Mouse (Mus musculus) adrenal gland, postnatal 14 days (tissue): ENCODE data around the gene Taldo1. TPM values are rescaled to one million over a fixed set of nuclear protein-coding genes. Genes with fewer than 3 reads are reported as not detected.

Experiments
- DNase-seq: peaks from one replicate; pipeline ENCODE4 v3.0.0; 2021; ENCODE audit warnings: mixed read lengths
- total RNA-seq: library from RNA; stranded (reverse); gene quantifications from 2 replicates; pipeline ENCODE4 v1.2.3, GENCODE M21; 2021

Taldo1 gene
- total RNA-seq, 1 experiment from 2014 or later, result 481 TPM

DNA sequence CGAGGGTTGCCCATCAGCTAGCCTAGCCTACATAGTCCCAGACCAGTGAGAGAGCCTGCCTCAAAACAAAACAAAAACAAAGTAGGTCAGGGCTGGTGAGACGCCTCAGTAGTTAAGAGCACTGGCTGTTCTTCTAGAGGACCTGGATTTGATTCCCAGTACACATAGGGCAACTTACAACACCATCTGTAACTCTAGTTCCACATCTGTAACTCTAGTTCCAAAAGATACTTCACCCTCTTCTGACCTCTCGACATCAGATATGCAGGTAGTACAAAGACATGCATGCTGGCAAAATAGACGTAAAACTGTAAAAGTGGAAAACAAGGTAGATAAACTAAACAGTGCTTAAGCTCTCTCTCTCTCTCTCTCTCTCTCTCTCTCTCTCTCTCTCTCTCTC is 31.8 kb downstream of the Taldo1 start:
- no peak for DNase-seq

DNA sequence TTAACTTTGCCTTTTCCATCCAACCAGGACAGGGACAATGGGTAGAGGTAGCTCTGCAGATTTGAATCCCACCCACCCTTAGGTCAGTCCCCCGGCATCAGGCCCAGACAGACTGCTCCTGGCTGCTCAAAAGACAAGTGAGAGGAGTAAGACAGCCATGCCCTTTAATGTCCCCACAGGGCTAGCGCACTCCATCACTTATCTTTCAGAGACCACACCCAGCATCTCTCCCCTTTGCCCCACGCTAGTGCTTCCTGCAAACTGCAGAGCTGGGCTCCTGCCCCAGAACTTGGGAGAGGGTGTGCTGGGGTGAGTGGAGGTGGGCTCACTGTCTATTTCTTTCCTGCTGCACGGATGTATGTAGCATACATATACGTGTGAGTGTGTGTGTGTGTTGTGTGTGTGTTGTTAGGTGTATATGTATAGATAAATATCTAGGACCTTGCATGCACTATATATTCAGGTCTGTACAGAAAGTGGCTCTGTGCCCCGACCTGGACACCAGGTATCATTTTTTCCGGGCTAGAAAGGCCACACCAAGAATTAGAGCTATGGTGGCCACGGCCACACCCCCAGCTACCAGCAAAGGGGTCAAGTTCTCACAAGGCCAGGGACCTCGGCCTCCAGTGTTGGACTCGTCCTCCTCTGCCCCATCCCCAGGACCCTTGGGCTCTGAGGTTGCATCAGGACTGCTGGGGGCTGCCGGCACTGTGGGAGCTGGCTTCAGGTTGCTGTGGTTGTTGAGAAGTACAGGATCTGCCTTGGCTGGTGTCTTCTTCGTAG is 35.1 kb downstream of the Taldo1 start:
- DNase-seq, result no peak

DNA sequence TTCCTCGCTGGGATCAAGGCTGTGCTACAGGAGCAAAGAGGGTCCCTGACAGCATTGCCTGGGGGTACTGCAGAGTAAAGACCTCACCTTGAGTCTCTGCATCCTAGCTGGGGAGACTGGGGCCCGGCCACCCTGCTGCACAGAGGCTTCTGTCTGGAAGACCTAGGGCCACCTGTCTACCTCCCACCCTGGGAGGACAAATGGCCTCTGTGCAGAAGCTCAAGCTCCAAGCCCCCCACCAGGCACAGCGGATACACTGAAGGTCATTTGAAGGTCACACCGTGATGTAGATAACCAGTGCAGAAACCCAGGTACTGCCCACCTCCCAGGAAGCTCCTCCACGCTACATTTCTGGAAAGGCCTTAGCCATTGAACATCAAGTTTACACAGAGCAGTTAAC is 36.7 kb downstream of the Taldo1 start:
- DNase-seq, result no peak

DNA sequence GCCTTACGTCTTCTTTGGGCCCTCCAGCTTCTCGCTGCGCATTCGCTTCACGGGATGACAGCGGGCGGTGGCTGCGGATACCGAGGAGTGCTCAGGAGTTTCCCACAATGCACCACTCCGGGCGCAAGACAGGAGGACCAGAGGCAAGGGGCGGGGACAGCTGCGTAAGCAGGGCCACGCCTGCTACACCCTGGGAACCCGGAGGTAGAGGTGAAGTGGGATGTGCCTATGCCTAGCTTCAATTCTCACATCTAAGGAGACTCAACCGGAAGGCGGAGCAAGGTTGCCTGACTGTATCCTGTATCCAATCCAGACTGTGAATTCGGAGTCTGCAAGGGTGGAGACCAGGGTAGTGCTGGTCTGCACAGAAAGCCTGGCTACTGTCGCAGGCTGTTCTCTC is 37.3 kb downstream of the Taldo1 start, which contains the start of gene Cend1:
TSS of gene Cend1 (minus strand) at position 182 of the 400 bp plus-strand sequence.
- DNase-seq, result peak; percentile 66

DNA sequence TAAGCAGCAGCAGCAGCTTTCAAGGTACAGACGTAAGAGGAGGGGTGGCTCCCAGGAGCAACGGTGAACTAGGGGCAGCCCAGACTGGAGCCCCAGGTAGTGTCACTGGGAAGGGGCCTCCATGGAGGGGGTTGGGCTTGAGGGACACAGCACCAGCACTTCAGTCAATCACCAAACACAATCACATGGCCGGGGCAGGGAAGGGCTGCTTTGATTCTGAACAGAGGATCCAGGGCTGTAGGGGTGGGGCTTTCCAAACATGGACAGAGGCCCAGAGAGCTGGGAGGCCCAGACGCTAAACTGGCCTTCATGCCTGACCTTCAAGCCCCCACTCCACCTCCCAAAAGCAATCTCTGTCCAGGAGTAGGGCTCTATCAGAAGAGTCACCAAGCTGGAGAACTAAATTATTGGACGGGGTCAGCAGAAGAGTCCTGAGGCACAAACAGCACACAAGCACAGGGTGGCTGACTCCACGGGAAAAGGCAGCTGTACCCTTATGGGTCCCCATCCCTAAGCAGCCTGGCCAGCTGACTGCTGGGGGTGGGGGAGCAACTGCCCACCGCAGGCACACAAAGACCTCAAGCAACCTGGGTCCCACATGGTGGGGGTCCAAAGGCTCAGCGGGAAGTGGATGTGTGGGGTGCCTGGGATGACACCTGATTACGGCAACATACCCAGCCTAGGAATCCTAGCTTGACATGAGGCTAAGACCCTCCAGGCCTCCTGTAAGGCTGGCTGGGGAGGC is 38.0 kb downstream of the Taldo1 start:
- peak; percentile 69 for DNase-seq

DNA sequence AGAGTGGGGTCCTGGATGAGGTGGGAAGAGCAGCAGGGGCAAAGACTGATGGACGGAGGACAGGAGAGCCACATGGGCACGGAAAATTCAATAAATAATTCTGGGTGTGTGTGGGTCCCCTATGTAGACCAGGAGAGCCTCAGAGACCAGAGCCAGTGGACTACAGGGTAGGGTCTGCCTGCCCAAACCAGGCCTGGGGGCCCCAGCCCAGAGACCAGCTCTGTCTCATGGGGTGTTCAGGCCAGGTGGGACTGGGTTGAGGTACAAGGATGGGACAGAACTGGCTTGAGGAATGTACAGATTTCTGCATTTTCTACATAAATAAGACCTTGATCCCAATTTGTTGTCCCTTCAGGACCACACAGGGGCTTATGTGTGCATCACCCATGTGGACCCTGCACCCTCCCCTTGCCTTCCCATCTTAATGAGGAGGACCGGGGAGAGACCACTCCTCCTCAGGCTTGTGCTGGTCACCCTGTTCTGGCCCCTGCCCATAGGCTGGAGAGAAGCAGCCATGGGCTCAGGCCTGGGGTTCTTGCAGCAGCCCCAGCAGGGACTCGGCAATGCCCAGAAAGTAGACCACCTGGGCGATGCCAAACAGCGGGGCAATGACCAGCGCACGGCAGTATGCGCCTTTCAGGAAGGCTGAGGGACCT is 38.7 kb downstream of the Taldo1 start:
- DNase-seq, result no peak

DNA sequence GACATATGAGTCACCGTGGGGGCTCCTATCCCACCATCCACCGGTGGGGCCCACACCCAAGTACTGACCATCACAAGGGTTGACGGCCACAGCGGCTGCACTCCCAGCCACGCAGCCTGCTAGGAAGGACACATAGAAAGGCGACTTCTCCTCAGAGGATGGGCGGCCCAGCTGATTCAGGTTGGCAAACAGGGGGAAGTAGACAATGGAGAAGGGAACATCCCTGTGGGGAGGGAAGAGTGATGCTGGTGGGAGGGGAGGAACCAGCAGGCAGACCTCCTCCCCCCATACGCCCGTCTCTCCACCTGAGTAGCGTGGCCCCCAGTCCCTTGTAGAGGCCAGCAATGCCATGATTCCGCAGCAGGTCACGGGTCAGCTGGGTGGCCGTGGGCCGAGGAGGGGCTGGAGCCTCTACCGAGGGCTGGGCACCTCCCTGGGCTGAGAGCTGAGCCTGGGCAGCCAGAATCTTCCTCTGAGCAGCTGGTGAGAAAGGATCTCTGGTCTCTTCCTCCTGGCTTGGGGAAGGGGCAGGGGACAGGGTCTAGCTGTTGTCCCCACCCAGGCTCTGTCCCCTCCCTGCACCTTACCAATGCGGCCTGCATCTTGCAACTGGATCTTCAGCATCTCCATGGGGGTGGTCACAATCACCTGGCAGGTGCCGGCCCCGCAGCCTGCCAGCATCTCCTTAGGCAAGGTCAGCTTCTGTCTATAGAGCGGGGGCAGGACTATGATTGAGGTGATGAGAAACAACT is 39.6 kb downstream of the Taldo1 start:
- DNase-seq, result no peak

DNA sequence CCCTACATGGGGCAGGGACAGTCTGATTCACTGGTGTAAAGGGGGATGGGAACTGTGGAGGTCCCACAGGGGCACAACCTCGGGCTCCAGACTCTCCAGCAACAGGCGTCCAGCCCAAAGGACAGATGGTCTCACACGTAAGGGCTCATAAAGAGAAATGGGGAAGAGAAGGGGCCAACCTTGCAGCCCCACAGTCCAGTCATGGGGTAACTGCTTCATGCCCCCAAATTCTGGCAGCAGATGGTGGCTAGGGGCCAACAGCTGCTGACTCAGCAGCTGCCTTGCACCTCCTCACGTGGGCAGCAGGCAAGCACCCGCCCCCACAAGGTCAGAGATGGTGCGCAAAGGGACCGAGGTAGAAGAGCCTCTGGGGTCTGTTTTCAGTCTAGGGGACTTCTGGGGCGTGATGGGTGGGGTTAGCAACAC is 40.2 kb downstream of the Taldo1 start:
- DNase-seq, result peak; percentile 90

DNA sequence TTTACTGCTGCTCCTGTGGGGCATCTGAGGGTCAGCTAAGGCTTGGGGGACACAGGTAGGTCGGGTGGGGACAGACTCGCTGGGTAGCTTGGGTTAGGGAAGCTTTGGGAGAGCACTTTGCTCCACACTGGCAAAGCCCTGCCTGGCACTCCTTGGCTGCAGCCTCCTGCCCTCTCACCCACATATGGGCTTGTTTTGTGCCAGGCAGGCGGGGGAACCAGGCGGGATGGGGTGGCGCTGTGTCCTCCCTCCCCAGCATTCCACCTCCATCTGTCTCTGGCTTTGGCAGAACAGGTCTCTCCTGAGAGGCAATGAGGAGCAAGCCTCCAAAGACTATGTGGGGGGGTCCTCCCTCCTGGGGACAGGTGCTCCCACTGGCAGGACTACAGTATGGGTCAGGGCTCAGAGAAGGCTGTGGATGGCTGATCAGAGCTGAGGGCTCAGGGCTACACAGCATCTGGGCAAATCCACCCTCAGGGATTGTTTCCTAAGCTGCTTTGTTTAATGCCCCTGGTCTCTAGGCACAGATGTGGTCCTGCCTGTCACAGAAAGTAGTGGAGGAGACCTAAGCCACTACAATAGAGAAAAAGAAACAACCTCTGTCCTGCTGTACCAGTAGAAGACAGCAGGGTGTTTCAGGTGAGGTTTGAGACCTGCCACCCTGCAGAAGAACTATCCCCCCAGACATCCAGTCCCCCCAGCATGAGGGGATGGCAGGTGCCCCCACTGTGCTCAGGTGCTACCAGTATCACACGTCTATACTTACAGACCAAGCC is 40.9 kb downstream of the Taldo1 start:
- DNase-seq, result peak; percentile 82

DNA sequence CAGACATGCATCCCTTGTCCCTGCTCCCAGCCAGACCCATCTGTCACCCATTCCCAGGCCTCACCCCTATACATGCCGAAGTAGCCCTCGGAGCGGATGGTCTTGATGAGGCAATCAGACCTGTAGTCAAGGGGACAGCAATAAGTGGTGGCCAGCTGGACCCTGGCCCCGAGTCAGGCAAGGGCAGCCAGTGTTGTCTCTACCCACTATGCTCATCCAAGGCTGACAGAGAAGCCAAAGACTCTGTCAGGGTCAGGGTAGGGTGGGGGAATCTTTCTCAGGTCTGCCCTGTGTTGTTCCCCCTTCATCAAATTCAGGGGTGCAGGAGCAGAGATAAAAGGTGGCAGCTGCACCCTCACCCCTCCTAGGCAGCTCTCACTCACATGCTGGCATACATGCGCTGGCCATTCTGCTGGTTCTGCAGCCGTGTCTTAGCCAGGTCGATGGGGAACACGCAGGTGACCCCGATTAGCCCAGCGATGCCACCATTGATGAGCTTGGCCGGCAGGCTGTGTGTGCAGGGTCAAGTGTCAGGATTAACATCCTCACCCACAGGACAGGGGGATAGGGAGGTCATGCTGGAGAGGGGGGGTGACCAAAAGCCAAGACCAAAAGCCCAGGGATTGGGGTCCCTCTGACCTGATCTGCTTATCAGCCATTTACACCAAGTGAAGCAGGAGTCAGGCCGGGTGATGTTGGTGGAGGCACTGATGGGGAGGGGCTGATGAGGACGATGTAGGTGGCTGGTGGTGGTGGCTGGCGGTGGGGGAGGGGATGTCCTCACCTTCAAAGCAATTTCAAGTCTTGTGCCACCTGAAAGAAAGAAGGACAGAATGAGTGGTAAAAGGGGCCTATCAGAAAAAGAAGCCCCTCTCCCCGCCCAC is 41.8 kb downstream of the Taldo1 start:
- no peak for DNase-seq

DNA sequence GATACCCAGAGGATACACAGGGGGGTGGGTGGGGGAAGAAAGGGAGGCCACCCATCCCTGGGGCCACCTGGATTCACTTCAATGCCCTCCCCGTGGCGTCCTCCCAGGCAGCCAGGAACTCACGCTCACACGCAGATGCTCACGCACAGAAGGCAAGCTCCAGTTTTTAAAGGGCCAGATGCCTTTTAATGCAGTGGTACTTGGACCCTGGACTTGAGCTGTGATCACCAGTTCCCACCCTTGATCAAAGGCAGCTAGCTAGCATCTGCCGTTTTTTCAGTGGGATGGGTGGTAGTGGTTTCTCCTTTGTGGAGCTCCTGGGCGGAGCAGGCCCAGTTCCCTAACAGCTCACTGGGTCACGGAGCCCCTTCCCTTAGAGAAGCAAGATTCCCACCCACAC is 42.5 kb downstream of the Taldo1 start:
- peak; percentile 72 for DNase-seq

DNA sequence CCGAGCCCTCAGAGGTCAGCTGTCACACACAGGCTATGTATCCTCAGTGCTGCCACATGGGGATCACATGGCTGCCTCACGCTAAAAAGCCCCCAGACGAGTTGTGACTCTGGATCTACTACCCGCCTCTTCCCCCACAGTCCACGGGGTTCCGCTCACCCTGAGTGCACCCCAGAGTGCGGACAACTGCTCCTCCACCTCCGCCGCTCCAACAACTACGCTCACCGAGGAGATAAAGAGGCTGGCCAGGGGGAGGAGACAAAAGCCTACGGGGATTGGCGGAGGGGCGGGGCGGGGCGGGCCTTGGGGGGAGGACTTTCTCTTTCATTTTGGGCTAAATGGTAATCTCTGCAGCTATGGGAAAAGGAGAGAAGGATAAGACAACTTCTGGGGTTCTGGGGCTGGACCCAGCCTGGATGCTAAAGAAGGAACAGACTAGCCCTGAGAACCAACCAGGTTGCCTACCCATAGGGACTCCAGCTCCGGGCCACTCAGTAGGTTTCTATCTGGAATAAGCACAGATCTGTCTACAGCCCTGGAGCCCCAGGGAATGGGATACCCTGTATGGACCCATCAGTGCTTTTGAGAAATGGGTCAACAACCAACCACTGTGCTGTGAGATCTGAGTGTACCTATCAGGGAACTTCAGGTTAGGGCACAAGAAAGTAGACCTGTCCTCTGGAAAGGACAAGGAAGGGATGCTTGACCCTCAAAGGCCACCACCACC is 43.3 kb downstream of the Taldo1 start:
- peak; percentile 85 for DNase-seq

DNA sequence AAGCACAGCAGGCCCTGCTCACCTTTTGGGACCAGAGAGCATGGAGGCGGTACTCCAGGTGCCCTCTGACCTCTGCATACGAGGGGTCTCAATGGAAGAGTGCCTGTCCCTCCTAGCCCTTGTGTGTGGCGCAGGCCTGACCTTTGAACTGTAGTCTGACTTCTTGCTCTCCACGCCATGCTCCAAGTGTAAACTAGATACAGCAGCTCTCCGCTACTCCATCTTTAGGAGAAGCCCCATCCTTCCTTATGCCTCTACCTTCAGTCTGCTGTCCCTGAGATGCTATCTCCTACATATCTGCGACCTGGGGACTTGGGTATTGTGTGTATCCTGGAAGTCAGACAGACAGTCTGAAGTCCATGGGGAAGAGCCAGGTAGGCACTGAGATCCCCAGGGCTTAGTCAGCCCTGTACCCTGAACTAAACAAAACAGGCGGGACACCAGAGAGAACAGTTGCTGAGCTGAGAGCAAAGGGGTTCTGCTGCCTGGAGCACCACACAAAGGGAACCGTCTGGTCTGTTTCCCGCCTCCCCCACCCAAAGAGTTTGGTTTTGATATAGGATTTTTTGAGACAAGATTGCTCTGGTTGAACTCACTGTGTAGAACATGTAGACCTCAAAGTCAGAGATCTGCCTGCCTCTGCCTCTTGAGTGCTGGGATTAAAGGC is 44.0 kb downstream of the Taldo1 start:
- DNase-seq, result no peak

DNA sequence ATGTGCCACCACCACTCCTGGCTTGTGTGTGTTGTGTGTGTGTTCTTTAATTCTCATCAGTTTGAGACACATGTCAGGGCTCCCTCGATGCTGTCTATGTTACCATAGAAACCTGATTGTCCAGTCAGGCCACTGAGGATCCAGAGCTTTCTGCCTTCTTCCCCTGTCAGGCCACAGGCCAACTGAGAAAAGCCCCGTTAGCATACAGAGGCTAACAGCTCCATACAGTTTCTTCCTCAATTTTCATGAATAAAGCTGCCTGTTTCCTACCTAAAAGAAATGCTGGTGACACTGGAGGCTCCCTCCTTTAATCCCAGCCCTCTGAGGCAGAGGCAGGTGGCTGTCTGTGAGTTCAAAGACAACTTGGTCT is 44.5 kb downstream of the Taldo1 start:
- DNase-seq, result no peak

DNA sequence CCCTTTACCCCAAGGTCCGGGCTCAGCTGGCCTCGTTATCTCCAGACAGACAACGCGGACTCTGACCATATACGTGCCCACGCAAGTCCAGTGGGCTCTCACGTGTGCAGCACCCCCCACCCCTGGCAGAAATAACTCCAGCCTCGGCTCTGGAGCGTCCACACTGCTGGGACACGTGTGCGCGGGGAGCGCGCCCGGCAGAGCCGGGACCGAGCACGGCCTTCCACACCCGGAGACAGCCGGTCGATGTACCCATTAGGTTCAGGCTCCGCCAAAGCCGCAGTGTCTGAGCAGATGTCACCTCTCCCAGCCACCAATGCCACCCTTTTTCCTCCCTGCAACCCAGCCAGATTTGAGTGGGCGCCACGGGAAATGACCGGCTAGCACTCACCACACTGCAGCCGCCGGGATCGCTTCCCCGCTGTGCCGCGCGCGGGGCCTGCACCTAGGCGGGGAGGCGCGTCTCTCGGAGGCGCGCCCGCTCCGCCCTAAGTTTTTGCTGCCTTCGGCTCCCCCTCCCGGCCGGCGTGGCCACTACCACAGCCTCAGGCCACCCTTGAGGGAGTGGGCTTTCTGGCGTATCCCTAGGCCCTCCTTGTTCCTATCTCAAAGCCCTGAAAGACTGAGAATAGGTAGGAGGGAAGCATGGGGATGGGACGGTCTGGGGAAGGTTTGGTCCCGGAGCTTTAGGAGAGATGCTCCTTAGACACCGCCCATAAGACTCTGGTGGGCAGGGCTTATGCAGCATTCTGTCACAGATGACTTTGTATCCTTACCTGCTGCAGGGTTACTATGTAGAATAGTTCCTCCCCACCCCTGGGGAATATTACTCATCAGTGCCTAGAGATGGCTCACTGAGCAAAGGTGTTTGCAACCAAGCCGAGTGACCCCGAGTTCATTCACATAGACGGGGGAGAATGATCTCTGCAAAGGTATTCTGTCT is 45.5 kb downstream of the Taldo1 start, which contains the start of gene Slc25a22:
TSS of gene Slc25a22 (minus strand) at position 715 of the 943 bp plus-strand sequence.
- peak; percentile 92 for DNase-seq

DNA sequence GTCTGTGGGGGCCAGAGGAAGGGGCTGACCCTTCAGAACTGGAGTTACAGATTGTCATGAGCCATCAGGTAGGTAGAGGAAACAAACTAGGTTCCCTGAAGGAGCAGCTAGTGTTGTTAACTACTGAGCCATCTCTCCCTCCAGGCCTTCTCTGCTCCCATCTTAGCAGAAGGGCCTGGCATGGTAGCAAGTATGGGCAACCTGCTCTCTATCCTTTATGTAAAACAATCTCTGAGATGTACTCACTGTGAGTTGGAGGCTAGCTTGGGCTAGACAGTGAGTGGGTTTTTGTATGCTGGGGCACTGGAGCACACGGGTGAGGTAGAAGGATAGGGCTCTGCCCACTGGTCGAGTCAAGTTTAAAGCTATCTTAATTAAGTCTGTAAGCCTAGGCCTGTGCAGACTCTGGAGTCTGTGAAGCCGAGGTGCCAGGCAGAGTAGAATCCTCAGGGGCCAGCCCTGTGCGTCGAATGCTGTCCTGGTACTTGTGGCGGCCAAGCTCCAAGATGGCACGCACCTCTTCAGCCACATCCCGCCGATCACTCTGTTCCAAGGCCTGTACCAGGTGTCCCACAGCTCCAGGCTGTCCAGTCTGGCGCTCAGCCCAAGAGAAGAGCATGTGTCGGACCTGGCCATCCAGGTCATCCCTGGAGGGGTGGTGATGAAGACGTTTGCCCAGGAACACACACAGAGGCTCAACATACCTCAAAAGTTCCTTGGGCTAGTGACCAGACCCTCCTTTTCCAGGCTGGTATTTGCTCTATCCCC is 46.4 kb downstream of the Taldo1 start:
- DNase-seq, result no peak

DNA sequence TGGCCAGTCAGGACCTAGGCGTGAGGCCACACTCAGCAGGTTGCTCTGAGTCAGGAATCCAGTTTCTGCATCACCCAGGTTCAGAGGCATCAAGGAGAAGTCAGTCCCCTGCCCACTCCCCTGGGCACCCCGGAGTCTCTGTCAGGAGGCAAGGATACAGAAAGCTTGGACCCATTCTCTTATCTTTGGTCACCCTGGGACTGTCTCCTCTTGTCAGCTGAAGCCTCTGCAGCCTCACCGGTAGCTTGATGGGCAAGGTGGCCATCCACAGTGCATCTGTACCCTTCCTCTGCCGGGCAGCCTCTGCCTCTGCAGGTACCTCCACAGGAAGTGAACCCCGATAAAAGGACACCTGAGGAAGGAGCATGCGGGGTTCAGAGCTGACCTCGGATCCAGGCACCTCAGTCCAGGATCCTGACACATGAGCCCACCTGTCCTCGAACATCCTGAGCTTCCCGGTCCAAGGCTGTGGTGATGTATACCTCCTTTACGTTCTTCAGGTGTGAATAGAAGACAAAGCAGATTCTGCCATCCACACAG is 47.2 kb downstream of the Taldo1 start:
- DNase-seq, result no peak
